Mouse (Mus musculus): ENCODE data around the gene Bcl6. TPM values are rescaled to one million over a fixed set of nuclear protein-coding genes. Genes with fewer than 3 reads are reported as not detected.

The Bcl6 gene
- polyA plus RNA-seq, 3 experiments from 2014 or later: 8.4 to 28.5 (median 10.2) TPM

DNA sequence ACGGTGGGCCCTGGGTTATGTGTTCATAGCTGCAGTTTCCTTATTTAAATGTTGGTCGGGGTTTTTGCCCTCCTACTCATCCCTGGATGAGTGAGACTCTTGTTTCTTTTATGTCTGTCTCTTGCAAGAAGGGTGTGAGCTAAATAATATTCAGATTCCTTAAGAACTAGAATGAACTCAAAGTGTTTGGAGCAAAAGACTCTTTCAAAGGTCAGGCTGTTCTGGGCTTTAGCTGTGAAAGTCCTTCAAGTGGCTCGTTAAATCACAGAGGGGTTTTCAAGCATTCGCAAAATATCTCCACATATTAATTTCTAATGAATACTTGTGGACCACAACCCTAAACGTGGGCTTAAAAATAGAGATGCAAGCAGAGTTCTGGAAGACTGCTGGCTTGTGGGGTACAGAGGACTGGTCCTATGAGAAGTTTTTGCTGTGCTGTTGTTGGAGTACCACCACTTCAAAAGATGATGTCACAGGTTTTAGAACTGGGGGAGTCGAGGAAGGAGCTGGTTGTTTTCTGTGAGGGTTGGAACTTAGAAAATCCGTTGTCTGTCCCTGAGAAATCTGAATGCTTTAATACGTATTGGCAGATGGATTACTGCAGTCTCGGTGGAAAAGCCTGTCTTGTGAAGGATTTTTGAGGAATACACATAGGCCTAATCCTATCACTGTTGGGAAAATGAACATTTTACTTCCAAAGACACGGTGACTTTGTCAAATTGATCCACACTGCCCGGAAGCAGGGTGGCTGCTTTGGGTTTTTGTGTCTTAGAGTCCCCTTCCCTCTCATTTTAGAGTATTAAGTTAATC lies 1.7 kb upstream of the Bcl6 start:
- ATAC-seq: no peak

DNA sequence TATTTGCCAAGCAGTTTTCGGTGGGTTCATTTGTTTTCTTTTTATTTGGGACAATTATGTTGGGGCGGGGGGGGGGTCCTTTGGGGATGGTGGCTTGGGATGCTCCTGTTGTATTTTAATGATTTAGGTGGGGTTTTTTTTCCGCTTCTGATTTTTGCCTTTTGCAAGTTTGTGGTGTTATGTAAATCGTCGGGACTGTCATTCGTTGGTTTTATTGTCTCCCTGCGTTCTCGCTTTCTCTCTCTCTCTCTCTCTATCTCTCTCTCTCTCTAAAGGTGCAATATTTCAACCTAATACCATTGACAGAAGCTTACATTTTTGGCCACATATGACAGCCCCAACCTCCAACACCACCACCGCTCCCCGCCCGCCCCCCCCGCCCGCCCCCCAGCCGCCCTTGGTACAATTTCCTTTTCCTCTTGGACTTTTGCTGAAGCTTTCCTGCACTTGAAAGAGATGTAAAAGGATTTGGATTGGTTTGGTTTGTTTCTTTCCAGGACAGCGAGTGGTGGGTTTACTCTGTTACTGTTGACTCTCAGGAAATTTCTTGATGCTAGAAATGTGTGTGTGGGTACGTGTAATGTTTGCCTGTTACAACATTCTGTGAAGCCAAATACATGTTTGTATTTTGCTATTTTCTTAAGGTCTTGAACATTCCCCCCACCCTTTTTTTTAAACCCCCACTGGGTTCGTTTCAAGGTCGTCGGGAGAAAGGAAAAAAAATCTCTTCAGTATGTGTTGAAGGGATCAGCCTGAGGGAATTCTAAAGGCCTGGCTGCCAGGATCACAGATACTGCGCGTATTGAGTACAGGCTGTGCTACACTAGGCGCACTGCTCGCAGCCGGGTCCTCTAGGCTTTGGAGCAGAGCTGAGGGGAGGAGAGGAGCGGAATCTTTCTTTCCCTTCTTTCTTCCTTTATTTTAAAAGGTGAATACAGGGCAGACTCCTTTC lies 833 bp upstream of the Bcl6 start:
- no peak for ATAC-seq

DNA sequence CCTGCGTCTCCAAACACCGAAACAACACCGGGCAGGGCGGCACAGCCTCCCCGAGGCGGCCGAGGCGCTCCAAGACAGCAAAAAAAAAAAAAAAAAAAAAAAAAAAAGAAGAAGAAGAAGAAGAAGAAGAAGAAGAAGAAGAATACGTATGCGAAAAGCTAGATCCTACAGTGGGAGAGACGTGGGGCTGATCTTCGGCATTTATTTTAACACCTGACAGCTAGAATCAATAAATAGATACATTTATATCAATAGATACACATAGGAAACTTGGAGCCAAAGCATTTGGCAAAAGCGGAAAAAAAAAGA lies 541 bp downstream of the Bcl6 start:
- no peak for ATAC-seq

DNA sequence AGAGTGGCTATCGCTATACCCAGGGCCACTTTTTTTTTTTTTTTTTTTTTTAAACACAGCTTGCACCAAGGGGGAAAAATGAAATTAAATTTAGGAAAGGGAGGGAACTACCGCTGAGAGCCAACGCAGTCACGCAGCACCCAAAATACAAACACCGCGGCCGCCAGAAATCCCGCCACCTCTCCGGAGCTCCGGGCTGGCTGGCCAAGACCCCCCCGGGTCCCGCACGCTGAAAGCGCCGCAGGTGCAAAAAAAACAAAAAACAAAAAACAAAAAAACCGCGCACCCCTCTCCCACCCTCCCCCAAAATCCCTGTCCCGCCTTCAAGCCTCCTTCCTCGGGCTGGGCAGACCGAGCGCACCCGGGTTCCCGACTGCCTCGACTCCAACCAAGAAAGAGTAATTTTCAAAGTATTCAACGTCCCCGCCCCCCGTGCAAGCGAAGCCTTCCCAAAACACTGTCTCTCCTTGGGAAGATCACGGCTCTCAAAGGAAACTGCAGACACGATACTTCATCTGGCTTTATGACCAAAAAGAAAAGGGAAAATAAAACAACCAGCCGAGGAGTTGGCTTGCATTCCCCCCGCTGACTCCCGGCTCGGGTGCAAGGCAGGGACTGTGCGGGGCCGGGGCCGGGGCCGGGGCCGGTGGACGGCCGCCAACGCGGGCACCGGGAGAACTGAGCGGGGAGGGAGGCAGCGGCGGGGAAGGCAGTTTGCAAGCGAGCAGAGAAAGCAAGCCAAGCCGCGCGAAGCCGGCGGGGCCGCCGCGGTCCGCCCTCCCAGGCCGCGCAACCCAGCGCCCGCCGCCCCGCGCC lies 1.1 kb downstream of the Bcl6 start:
- no peak for ATAC-seq

DNA sequence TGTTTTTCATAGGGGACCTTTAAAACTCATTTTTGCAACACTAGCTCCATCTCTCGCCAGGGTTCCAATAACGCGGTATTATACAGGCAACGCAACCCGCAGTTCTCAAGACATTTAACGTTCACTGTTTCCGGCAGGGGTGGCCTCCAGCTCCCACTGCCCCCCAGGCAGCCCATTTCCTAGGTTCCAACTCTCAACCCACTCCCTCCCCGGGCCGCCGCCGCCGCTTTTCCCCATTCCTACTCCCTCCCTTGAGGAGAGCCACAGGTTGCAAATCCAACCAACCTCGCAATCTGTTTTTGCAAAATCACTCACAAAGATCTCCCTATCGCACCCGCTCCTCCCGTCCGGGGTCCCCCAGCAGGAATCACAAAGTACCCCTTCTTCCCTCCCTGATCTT lies 1.8 kb downstream of the Bcl6 start:
- no peak for ATAC-seq

DNA sequence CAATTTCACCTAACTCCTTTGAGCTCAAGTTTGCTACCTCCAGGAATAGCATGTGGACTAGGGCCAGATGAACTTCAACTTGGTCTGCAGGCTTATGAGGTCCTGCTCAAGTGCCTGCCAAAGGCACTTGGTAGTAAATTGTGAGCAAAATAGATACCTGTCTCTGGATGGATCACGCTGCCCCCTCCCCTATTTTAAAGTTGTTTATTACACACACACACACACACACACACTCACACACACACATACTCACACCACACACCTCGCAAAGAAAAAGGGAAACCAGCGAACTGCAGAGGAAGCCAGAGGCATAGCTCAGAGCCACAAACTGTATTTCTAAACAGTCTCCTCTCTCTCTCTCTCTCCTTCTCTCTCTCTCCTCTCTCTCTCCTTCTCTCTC lies 2.5 kb downstream of the Bcl6 start:
- no peak for ATAC-seq

DNA sequence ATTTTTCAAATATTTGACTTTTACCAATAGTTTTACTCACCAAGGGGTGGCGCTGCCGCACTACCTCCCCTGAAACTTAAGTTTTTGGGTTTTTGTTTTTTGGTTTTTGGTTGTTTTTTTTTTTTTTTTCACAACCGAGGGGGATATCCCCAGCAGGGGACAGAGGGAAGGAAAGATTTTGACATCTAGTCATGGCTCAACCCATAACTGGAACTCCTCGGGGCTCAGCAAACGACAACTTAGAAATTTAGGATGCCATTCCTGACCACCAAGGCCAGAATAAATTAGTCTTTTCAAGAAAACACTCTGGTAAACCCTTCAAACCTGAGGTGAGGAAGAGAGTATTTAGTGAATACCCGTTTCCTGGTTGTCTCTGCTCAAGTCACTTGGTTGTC lies 3.2 kb downstream of the Bcl6 start:
- peak; percentile 3 for ATAC-seq

DNA sequence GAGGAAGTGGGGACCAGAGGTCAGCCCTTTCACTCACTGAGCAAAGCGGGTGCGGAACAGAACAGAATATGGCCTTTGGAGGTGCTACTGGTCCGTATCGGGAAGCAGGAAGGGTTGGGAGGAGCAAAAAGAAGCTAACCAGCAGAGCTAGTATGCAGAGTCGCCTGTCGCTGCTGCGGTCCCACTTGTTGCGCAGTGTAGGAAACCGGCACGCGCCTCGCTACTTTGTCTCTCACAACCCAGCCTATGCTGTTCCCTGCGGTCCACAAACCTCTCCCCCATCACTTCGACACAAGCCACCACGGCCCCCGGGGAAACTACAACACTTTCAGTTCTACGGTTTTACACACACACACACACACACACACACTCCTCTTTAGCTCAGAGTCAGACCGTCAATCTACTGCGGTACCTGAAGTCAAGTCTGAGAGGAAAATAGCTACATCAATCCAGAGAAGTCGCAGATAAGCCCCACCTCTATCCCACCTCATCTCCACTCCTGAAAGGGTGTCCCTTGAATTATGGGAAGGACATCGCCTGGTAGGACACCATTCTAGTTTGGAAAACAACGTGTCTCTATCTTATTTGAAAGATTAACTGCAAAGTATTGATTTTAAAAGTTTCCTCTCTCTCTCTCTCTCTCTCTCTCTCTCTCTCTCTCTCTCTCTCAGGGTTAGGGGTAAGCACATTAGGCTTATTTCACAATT lies 3.7 kb downstream of the Bcl6 start:
- ATAC-seq: peak; percentile 16

DNA sequence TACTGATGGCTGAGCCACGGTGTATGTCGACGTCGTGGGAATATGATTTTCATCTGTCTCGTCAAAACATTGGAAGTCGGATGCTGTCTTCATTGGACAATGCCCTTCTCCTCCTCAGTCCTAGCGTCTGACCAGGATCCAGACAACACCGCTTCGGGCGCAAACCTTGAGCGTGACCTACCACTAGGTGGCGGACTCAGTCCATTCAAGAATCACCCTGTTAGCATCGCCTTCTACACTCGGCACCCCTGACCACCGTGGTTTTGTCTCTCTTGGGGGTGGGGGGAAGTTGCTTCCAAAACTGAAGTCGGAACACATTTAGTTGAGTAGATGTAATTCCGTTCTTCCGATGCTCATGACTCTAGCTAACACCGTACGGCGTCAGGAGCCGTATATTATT lies 4.5 kb downstream of the Bcl6 start:
- peak; percentile 10 for ATAC-seq

DNA sequence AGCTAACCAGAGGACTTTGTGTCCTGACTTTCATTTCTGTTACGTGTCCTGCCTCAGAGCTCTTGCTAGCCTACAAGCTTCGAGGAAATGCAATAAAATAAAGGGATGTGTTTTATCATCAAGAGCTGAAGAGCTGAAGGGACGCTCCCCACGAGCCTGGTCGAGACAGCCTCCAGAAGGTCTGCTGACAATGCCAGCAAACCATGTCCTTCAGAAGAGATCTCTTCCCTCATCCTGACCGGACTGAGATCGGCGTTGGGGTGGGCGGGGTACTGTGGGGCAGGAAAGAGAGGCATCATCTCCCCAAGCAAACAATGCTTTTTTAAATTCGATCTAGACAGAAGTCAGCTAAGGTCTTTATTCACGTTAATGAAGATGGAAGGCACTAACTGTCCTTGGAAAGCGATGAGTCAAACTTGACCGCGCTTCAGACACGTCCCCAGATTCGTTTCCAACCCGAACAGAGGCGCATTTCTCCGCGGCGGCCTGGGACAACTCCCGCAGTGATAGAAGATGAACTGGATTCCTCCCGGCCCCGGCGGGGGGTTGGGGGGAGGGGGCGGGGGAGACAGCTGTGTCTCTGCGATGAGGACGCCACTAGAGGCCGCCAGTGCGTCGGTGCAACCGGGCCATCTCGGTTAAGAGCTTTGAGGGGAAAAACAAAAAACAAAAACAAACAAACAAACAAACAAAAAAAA lies 5.6 kb downstream of the Bcl6 start:
- ATAC-seq: no peak

DNA sequence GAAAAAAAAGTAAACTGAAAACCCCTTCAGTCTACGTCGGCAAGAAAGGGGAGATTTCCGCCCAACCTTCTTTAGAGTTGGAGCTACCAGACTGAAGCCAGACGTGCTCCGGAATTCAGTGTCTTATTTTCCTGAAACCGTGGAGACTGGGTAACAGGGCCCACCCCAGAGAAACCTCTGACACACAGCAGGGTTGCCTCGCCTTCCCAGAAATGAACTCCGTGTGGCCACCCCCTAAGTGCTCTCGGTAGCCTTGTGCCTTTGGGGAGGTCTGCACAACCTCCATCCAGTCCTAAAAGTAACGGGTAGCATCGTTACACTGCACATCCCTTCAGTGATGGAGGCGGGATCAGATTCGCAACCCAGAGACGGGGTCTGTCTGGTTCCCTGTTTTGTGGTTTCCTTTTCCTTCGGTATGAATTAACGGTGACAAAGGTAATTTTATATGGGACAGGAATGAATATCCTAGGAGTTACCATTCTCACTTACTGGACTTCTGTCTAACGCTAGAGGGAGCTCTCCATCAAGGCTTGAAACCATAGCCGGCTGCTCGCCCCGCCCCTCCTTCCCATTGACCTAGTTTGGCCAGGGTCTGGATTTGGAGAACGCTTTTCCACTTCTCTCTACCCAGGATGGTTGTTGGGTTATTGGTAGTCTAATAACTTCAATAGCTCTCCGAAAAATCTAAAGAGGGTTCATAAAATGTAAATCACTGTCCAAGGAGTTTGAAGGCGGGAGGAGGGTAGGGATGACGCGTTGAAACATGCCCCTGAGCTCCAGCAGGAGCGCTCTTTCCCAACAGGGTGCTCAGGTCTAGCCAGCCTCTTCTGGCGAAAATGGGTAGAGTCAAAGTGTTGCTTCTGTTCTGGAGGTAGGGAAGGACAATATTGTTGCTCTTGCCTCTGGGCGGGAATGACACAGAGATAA lies 6.5 kb downstream of the Bcl6 start:
- peak; percentile 39 for ATAC-seq

DNA sequence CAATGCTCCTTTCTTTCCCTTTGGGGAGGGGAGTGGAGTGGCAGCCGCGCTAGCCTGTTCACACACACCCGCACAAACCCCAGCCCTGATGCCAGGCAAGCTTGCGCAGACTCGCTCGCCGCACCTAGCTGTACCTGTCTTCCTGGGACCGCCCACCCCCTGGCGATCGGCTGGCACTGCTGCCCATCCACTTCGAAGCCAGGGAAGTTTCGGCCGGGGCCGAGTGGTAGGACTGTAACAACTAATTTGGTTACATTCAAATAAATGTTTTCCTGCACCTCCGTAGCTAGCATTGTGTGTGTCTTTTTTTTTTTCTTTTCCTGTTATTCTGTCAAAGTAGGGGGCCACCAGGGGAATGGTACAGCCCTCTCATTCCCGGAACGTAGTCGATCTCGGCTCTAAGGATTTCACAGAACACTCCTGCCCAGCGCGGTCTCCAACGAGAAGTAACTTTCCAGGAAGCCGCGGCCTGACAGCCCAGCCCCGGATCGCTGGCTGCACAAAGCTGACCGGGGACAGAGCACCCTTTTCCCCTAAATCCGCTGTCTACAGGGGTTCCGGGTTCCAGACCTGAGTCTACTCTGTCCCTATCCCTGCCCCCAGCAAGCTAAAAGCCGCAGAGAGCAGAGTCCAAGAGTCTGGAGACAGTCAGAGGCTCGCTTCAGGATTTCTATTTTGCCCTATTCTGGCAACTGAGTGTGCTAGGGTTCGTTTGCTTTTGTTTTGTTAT lies 7.5 kb downstream of the Bcl6 start:
- ATAC-seq: no peak

DNA sequence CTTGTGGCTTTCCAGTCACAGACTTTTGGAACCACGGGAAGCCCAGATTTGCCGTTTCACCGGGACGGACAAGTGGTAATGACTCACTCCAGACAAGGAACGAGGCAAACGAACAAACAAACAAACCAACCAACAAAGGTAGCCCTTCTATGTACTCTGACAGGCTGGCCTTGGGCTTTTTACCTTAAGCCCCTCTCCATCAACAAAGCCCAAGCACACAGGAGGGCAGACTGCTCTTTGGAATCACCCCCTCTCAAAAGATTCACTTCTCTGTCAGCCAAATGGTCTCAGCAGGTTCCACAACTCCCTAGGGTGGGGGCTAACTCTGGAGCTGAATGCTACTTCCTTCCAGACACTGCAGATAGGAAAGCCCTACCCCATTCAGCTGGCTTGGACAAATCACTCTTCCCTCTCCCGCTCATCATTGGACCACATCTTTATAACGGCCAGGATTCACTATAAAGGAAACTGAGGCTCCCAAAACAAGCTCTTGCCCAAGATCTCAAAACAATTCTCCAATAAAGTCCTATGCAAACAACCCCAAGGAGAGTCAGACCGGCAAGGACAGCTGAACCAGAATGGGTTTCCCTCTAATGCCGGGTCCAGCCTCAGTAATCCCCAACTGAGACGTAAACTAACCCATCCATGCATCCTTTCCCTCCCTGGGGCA lies 8.3 kb downstream of the Bcl6 start:
- no peak for ATAC-seq

DNA sequence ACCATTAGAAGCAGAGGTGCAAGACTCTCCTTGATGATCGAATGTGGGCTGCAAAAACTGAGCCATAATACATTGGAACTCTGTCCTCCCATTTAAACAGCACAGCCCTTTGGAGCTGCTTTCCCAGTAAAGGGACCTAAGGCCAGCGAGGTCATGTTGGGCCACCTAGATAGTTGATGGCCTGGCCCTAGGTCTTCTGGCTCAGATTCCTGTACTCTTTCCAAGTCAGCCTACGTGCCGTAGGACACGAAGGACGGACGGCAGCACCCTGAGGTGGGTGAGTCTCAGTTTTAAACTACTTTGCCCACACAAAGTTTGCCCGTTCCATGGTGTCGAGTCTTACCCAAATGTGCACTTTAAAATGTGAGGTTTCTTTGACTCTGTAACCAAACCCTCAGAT lies 9.2 kb downstream of the Bcl6 start:
- ATAC-seq: no peak

DNA sequence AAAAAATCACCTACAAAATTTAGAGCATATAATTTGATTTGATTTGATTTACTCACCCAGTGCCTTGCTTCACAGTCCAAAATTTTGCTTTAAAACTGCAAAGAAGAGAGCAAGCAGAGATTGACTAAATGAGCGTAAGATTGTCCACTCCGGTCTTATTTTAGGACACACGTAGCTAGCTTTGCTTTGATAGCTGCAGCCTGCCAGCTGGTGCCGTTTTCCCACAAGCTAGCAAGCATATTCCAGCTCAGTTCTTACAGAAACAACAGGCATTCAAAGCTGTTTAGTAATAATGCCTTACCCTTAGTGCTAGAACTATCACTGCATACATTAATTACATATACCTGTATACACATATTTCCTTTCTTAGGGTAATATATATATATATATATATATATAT lies 10.2 kb downstream of the Bcl6 start:
- no peak for ATAC-seq

DNA sequence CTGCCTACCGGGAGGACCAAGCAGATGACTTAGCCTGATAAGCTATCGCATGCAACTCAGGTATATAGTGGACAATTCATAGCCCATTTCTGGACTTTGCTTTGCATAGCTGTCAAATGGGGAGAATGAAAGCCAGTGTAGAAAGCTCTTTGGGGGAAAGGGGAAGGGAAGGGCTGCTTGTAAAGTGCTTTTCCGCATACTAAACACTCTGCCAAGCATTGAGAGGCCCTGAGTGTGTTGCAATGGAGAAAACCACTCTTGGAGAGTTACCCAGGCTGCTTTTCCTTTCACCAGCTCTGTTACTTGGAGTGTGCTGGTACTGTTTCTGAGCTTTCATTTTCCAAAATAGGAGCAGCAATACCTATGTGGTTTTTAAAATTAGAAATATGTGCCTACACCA lies 10.9 kb downstream of the Bcl6 start:
- no peak for ATAC-seq

DNA sequence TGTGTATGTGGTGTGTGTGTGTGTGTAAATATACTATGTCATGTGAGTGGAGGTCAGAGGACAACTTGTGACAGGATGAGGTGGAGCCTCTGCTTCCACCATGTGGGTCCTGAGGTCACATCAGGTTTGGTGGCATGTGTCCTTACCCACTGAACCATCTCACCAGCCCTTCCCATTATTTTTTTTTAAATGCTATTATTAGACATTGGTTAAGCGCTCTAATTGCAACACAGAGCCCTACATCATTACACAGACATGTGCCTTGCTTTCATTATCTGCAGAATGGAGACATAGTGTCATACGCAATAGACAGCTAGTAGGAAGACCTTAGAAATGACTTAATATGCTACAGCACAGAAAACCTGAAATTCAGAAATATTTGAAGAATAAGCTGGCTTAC lies 12.5 kb downstream of the Bcl6 start:
- no peak for ATAC-seq

DNA sequence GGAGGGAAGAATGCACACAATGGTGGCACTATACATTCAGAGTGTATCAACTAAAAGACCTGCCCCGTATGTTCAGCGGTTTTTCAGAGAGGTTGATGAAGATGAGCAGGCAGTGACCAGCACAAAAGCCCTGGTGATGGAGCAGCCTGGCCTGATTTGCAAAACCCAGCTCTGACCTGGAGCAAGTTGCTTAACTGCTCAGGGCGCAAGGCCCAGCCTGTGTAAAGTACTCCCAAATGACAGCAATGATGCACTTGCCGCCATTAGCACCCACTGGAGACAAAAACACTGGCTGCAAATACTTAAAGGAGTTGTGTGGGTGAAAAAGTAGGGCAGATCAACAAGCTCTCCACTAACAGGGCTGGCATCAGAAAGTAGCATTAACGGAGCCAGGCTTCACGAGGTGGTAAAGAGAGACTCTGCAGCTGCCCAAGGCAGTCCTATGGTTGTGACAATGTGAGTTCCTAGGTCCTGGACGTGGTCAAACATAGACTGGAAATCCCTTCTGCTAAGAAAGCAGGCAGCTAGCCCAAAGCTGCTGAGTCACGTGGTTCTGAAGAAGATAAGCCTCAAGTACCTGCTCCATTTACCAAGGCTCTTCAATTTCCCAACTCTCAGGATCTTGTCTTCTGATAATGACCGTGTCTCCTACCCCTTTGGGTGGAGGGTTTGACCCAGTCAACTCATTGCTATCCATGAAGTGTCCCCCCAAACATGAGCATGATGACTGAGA lies 14.9 kb downstream of the Bcl6 start:
- no peak for ATAC-seq

DNA sequence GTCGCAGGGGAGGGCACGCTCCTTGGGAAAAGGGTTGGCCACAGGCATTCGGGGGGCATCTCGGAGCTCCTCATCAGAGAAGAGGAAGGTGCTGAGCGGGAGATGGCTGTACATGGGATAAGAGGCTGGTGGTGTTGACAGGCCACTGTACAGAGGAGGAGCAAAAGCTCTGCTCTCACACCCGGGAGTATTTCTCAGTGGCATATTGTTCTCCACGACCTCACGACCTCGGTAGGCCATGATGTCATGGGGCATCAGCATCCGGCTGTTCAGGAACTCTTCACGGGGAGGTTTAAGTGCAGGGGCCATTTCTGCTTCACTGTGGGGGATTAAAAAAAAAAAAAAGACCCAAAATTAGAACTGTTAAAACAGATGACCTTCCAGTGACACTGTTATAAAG lies 15.8 kb downstream of the Bcl6 start:
- no peak for ATAC-seq

All from inflammation-experienced regulatory T-cells, adult 6 months (primary cell).